Mouse (Mus musculus): ENCODE data around the gene Irf3. TPM values are rescaled to one million over a fixed set of nuclear protein-coding genes. Genes with fewer than 3 reads are reported as not detected.

Irf3 gene
- polyA plus RNA-seq, 1 experiment from 2014 or later, result 52.7 TPM

DNA sequence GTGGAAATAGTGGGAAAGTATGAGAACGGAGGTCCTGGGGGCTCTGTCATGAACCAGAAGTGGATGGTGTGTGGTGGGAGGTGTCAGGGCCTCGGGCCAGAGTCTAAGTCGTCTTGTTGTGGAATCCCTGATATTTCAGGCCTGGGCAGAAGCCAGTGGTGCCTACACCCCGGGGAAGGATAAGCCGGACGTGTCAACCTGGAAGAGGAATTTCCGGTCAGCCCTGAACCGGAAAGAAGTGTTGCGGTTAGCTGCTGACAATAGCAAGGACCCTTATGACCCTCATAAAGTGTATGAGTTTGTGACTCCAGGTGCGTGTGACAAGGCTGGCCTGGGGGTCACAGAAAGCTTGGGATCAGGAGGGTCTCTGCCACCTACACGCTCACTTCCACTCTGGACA lies 2.3 kb downstream of the Irf3 start:
- ATAC-seq, result no peak
- H3K9me3 ChIP-seq (replicated peaks; ENCODE audit: control insufficient read depth, low read length), result no peaks in the 10 kb centered on the region
- H3K36me3 ChIP-seq (ENCODE audit: control insufficient read depth, insufficient read depth, low read length), result peaks cover 56% of the 10 kb centered on the region
- WGBS, result 88% methylated on average over 11 of the region's 11 CpGs
- no peak overlapping the region for H3K4me2 ChIP-seq (ENCODE audit: low read length)
- no peak overlapping the region for H3K9ac ChIP-seq (ENCODE audit: low read length)
- no peak for DNase-seq (ENCODE audit: low spot score)
- H3K4me1 ChIP-seq (ENCODE audit: control insufficient read depth, insufficient read depth, low read length), result peaks cover 16% of the 10 kb centered on the region
- no peak overlapping the region for H3K27ac ChIP-seq (ENCODE audit: low read depth, low read length)
- H3K27me3 ChIP-seq (replicated peaks; ENCODE audit: control insufficient read depth, insufficient read depth, low read length), result no peaks in the 10 kb centered on the region
- no peak overlapping the region for H3K4me3 ChIP-seq (ENCODE audit: low read depth, low read length)

- H3K4me2 ChIP-seq (ENCODE audit: low read length), result no peak overlapping the region
- WGBS, result 86% methylated on average over 21 of the region's 21 CpGs
- no peak overlapping the region for H3K4me3 ChIP-seq (ENCODE audit: low read depth, low read length)
- H3K9ac ChIP-seq (ENCODE audit: low read length), result no peak overlapping the region
- DNase-seq (ENCODE audit: low spot score) (no peak), ATAC-seq (no peak)
- no peaks in the 10 kb centered on the region for H3K27me3 ChIP-seq (replicated peaks; ENCODE audit: control insufficient read depth, insufficient read depth, low read length)
- no peak overlapping the region for H3K27ac ChIP-seq (ENCODE audit: low read depth, low read length)
- H3K4me1 ChIP-seq (ENCODE audit: control insufficient read depth, insufficient read depth, low read length), result peaks cover 16% of the 10 kb centered on the region
- H3K36me3 ChIP-seq (ENCODE audit: control insufficient read depth, insufficient read depth, low read length), result peaks cover 64% of the 10 kb centered on the region
- no peaks in the 10 kb centered on the region for H3K9me3 ChIP-seq (replicated peaks; ENCODE audit: control insufficient read depth, low read length)
These were observed 3.2 kb downstream of the Irf3 start for GRCm38 (mm10) chr7:45000539-45001114.

- no peak overlapping the region for H3K9ac ChIP-seq (ENCODE audit: low read length)
- H3K27me3 ChIP-seq (replicated peaks; ENCODE audit: control insufficient read depth, insufficient read depth, low read length), result no peaks in the 10 kb centered on the region
- no peak overlapping the region for H3K27ac ChIP-seq (ENCODE audit: low read depth, low read length)
- peaks cover 10% of the 10 kb centered on the region for H3K4me1 ChIP-seq (ENCODE audit: control insufficient read depth, insufficient read depth, low read length)
- H3K9me3 ChIP-seq (replicated peaks; ENCODE audit: control insufficient read depth, low read length), result no peaks in the 10 kb centered on the region
- WGBS, result 92% methylated on average over 7 of the region's 7 CpGs
- H3K4me3 ChIP-seq (ENCODE audit: low read depth, low read length), result no peak overlapping the region
- ATAC-seq (no peak), DNase-seq (ENCODE audit: low spot score) (no peak)
- peaks cover 82% of the 10 kb centered on the region for H3K36me3 ChIP-seq (ENCODE audit: control insufficient read depth, insufficient read depth, low read length)
- H3K4me2 ChIP-seq (ENCODE audit: low read length), result no peak overlapping the region
These were observed 5.0 kb downstream of the Irf3 start for GRCm38 (mm10) chr7:45002440-45002839.

- no peak for DNase-seq (ENCODE audit: low spot score)
- Histone ChIP-seq H3K27ac (ENCODE audit: low read depth, low read length) (no peak overlapping the region), H3K4me1 (ENCODE audit: control insufficient read depth, insufficient read depth, low read length) (no peaks in the 10 kb centered on the region), H3K9me3 (replicated peaks; ENCODE audit: control insufficient read depth, low read length) (no peaks in the 10 kb centered on the region), H3K4me3 (ENCODE audit: low read depth, low read length) (no peak overlapping the region), H3K9ac (ENCODE audit: low read length) (no peak overlapping the region), H3K27me3 (replicated peaks; ENCODE audit: control insufficient read depth, insufficient read depth, low read length) (no peaks in the 10 kb centered on the region), H3K4me2 (ENCODE audit: low read length) (no peak overlapping the region), H3K36me3 (ENCODE audit: control insufficient read depth, insufficient read depth, low read length) (peaks cover 99% of the 10 kb centered on the region)
- 88% methylated on average over 3 of the region's 3 CpGs for WGBS
- no peak for ATAC-seq
These were observed 7.1 kb downstream of the Irf3 start for GRCm38 (mm10) chr7:45004546-45004945.

- DNase-seq (ENCODE audit: low spot score), result no peak
- no peak overlapping the region for H3K27ac ChIP-seq (ENCODE audit: low read depth, low read length)
- no peak overlapping the region for H3K4me2 ChIP-seq (ENCODE audit: low read length)
- H3K27me3 ChIP-seq (replicated peaks; ENCODE audit: control insufficient read depth, insufficient read depth, low read length), result no peaks in the 10 kb centered on the region
- H3K36me3 ChIP-seq (ENCODE audit: control insufficient read depth, insufficient read depth, low read length), result peaks cover 99% of the 10 kb centered on the region
- WGBS, result 89% methylated on average over 6 of the region's 6 CpGs
- no peak overlapping the region for H3K4me3 ChIP-seq (ENCODE audit: low read depth, low read length)
- ATAC-seq, result no peak
- no peak overlapping the region for H3K9ac ChIP-seq (ENCODE audit: low read length)
- no peaks in the 10 kb centered on the region for H3K9me3 ChIP-seq (replicated peaks; ENCODE audit: control insufficient read depth, low read length)
- no peaks in the 10 kb centered on the region for H3K4me1 ChIP-seq (ENCODE audit: control insufficient read depth, insufficient read depth, low read length)
These were observed 8.0 kb downstream of the Irf3 start for GRCm38 (mm10) chr7:45005321-45005992.

GRCm38 (mm10) chr7:45006503-45006902 lies 9.1 kb downstream of the Irf3 start:
- no peak for DNase-seq (ENCODE audit: low spot score)
- Histone ChIP-seq H3K9me3 (replicated peaks; ENCODE audit: control insufficient read depth, low read length) (no peaks in the 10 kb centered on the region), H3K4me1 (ENCODE audit: control insufficient read depth, insufficient read depth, low read length) (no peaks in the 10 kb centered on the region), H3K27me3 (replicated peaks; ENCODE audit: control insufficient read depth, insufficient read depth, low read length) (no peaks in the 10 kb centered on the region), H3K27ac (ENCODE audit: low read depth, low read length) (no peak overlapping the region), H3K9ac (ENCODE audit: low read length) (no peak overlapping the region), H3K4me3 (ENCODE audit: low read depth, low read length) (no peak overlapping the region), H3K4me2 (ENCODE audit: low read length) (no peak overlapping the region), H3K36me3 (ENCODE audit: control insufficient read depth, insufficient read depth, low read length) (peaks cover 99% of the 10 kb centered on the region)
- WGBS, result 98% methylated on average over 12 of the region's 12 CpGs
- ATAC-seq, result no peak

GRCm38 (mm10) chr7:45007141-45007540 lies 9.7 kb downstream of the Irf3 start:
- peaks cover 99% of the 10 kb centered on the region for H3K36me3 ChIP-seq (ENCODE audit: control insufficient read depth, insufficient read depth, low read length)
- DNase-seq (ENCODE audit: low spot score), result no peak
- no peak overlapping the region for H3K9ac ChIP-seq (ENCODE audit: low read length)
- ATAC-seq, result no peak
- H3K27ac ChIP-seq (ENCODE audit: low read depth, low read length), result no peak overlapping the region
- H3K9me3 ChIP-seq (replicated peaks; ENCODE audit: control insufficient read depth, low read length), result no peaks in the 10 kb centered on the region
- H3K27me3 ChIP-seq (replicated peaks; ENCODE audit: control insufficient read depth, insufficient read depth, low read length), result no peaks in the 10 kb centered on the region
- H3K4me2 ChIP-seq (ENCODE audit: low read length), result no peak overlapping the region
- H3K4me3 ChIP-seq (ENCODE audit: low read depth, low read length), result no peak overlapping the region
- H3K4me1 ChIP-seq (ENCODE audit: control insufficient read depth, insufficient read depth, low read length), result no peaks in the 10 kb centered on the region
- 97% methylated on average over 29 of the region's 29 CpGs for WGBS

DNA sequence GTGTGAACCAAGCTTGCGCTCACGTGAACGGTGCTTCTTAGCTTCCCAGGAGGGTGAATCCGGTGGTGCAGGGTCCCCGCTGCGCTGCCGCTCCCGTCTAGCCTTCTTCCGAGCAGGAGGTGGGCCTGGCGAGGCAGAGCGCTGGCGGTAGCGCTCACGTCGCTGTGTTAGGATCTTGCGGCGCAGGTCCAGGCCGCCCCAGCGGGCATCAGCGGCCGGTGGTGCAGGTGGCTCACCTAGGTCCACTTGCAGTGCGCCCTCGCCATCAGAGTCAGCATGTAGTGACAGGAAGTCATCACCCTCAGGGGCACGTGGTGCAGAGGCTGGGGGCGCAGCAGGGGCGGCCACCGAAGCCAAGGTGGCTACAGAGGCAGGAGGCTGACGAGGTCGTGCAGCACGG lies 10.4 kb downstream of the Irf3 start:
- no peak overlapping the region for H3K9ac ChIP-seq (ENCODE audit: low read length)
- 95% methylated on average over 30 of the region's 30 CpGs for WGBS
- DNase-seq (ENCODE audit: low spot score), result no peak
- H3K27me3 ChIP-seq (replicated peaks; ENCODE audit: control insufficient read depth, insufficient read depth, low read length), result no peaks in the 10 kb centered on the region
- H3K4me3 ChIP-seq (ENCODE audit: low read depth, low read length), result no peak overlapping the region
- ATAC-seq, result no peak
- no peaks in the 10 kb centered on the region for H3K4me1 ChIP-seq (ENCODE audit: control insufficient read depth, insufficient read depth, low read length)
- peaks cover 99% of the 10 kb centered on the region for H3K36me3 ChIP-seq (ENCODE audit: control insufficient read depth, insufficient read depth, low read length)
- no peak overlapping the region for H3K4me2 ChIP-seq (ENCODE audit: low read length)
- H3K9me3 ChIP-seq (replicated peaks; ENCODE audit: control insufficient read depth, low read length), result no peaks in the 10 kb centered on the region
- H3K27ac ChIP-seq (ENCODE audit: low read depth, low read length), result no peak overlapping the region

DNA sequence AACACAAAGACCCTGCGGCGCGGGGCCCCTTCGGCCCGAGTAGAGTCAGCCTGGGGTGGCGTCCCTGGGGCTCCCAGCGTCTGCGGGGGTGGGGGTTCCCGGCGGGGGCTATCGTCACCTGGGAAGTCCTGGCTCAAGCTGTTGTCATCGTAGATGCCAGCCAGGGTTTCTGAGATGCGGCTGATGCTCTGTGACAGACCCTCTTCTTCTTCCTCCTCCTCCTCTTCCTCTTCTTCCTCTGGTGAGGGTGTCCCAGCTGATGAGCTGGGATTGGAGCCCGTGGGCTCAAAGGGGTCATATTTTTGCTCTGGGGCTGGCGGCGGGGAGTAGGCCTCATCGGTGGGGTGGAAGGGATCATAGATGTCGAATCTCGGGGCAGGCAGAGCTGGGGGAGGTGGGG lies 11.0 kb downstream of the Irf3 start:
- Histone ChIP-seq H3K9ac (ENCODE audit: low read length) (no peak overlapping the region), H3K27me3 (replicated peaks; ENCODE audit: control insufficient read depth, insufficient read depth, low read length) (no peaks in the 10 kb centered on the region), H3K27ac (ENCODE audit: low read depth, low read length) (no peak overlapping the region), H3K9me3 (replicated peaks; ENCODE audit: control insufficient read depth, low read length) (no peaks in the 10 kb centered on the region), H3K4me1 (ENCODE audit: control insufficient read depth, insufficient read depth, low read length) (no peaks in the 10 kb centered on the region), H3K4me3 (ENCODE audit: low read depth, low read length) (no peak overlapping the region), H3K4me2 (ENCODE audit: low read length) (no peak overlapping the region), H3K36me3 (ENCODE audit: control insufficient read depth, insufficient read depth, low read length) (peaks cover 99% of the 10 kb centered on the region)
- WGBS, result 97% methylated on average over 19 of the region's 19 CpGs
- ATAC-seq (no peak), DNase-seq (ENCODE audit: low spot score) (no peak)
